Mouse (Mus musculus): ENCODE data around the gene Cwf19l1. TPM values are rescaled to one million over a fixed set of nuclear protein-coding genes. Genes with fewer than 3 reads are reported as not detected.
A peak's percentile ranks its signal among the peaks of the same experiment; 100 is the strongest.

Gene Cwf19l1
- polyA plus RNA-seq (2016; fragmentation: Nextera tagmentation; extraction: Ambion mirVana): 40.1 and 41.7 TPM in 2 replicates

DNA sequence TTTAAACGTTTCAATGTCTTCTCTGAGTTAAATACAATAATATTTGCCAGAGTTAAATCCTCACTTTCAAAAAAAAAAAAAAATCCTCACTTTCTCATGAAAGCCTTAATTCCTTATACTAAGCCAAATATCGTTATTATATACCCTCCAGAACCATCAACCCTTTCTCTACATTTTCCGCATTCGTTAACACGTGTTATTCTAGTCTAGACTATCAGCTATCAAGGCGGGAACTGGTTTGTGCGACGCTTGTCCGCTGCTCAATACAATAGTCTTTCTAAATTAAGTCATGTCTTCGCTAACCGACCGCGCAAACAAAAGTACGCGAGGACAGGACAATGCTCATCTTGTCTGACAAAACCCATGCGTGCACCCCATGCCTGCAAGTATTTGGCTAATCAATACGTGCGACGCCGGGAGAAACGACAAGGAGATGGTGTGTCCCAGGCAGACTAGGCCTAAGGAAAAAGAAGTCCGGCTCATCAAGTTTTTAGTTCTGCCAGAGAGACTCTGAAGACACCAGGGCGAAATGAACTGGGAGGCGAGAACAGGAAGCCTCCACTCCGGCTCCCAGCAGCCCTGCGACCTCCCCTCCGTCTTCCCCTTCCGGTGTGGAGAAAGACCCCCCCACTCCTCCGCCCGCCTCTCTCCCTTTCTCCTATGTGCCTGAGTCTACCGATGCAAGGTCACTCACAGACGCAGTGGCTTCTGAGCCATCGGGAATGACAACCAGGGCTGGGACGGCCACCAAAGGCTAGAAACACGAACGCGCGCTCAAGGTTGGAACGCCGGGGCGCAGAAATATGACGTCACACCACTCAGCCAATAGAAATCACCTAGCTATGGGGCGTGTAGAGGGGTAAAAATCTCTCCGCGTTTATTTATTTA is at the start of gene Cwf19l1:
Gene Cwf19l1, minus strand, starts transcription at position 805 of the 888 bp plus-strand sequence.
- ATAC-seq (ENCODE audit: low FRiP score, low read depth): peak; percentile 84
- H3K9me3 ChIP-seq: no peaks in the 10 kb centered on the region
- WGBS: under 1% methylated on average over 45 of the region's 45 CpGs
- H3K4me3 ChIP-seq: peak within 1 kb of the TSS; percentile 79
- H3K9ac ChIP-seq (replicated peaks): peak within 1 kb of the TSS; percentile 70
- H3K4me1 ChIP-seq: peaks cover 7% of the 10 kb centered on the region
- H3K4me2 ChIP-seq (replicated peaks): peak within 1 kb of the TSS; percentile 78
- H3K36me3 ChIP-seq: peaks cover 36% of the 10 kb centered on the region
- H3K27ac ChIP-seq (replicated peaks): peak within 1 kb of the TSS; percentile 92
- no peaks in the 10 kb centered on the region for H3K27me3 ChIP-seq

DNA sequence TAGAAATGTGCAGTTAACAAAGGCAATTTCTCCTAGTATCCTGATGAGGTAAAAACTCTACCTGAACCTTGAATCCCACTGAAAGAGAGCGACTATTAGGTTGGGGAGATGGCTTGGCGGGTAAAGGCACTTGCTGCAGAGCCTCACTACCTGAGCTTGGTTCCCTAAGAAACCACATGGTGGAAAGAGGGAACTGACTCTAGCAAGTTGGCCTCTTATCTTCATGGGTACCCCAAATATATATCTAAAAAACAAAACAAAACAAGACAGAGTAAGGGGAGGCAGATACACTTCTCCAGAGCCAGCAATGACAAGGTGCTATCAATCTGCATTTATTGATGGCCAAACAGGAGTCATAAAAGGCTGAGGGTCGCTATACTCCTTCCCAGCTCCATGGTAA is 48.3 kb upstream of the Cwf19l1 start:
- Histone ChIP-seq H3K4me3 (no peak overlapping the region), H3K27me3 (no peaks in the 10 kb centered on the region), H3K27ac (replicated peaks) (no peak overlapping the region), H3K9me3 (no peaks in the 10 kb centered on the region), H3K9ac (replicated peaks) (no peak overlapping the region), H3K4me1 (no peaks in the 10 kb centered on the region), H3K4me2 (replicated peaks) (no peak overlapping the region), H3K36me3 (no peaks in the 10 kb centered on the region)
- WGBS: 83% methylated on average over 3 of the region's 3 CpGs
- ATAC-seq (ENCODE audit: low FRiP score, low read depth): no peak

DNA sequence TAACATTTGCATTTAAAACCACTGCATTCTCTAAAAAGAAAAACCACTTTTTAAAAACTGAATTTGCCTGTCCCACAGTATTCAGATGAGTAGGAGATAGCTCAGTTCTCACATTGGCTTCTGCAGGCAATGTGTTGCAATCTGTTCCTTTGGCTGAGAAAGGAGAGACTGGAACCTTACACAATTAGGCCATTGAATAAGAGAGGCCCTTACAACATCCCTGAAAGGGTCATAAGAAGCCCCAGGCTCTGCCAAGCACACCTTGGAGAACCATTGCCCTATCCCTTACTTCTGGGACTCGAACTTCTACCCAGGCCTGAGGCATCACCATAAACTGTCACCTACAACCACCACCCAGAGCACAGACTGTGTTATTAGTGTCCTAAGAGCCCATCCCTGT is 44.8 kb upstream of the Cwf19l1 start:
- Histone ChIP-seq H3K27ac (replicated peaks) (no peak overlapping the region), H3K4me1 (no peaks in the 10 kb centered on the region), H3K4me2 (replicated peaks) (no peak overlapping the region), H3K4me3 (no peak overlapping the region), H3K9ac (replicated peaks) (no peak overlapping the region), H3K36me3 (no peaks in the 10 kb centered on the region), H3K27me3 (no peaks in the 10 kb centered on the region), H3K9me3 (peaks cover 6% of the 10 kb centered on the region; the same call in 1 of the 2 replicates)
- 94% methylated on average over 1 of the region's 1 CpGs for WGBS
- ATAC-seq (ENCODE audit: low FRiP score, low read depth): no peak

DNA sequence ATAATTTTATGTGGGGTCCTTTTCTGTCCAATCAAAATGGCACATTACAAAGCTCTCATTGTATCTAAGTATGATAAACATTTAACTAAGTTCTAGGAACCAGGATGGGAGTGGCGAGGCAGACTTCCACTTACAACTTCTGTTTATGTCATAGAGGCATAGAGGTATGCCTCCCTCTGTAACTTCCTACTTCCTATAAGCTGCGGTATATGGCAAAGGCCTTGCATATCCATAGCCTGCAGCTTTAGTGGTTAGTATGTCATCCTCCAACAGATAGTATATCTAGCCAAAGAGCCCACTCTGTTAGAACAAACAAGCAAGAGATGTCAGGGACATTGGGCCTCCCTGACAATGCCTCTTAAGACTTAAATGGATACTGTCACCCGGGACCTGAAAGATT is 41.1 kb upstream of the Cwf19l1 start:
- Histone ChIP-seq H3K4me3 (no peak overlapping the region), H3K9ac (replicated peaks) (no peak overlapping the region), H3K27ac (replicated peaks) (no peak overlapping the region), H3K9me3 (peaks cover 13% of the 10 kb centered on the region), H3K27me3 (peaks cover under 1% of the 10 kb centered on the region; the same call in 1 of the 2 replicates), H3K36me3 (no peaks in the 10 kb centered on the region), H3K4me2 (replicated peaks) (no peak overlapping the region), H3K4me1 (no peaks in the 10 kb centered on the region)
- WGBS: 86% methylated on average over 3 of the region's 3 CpGs
- no peak for ATAC-seq (ENCODE audit: low FRiP score, low read depth)

DNA sequence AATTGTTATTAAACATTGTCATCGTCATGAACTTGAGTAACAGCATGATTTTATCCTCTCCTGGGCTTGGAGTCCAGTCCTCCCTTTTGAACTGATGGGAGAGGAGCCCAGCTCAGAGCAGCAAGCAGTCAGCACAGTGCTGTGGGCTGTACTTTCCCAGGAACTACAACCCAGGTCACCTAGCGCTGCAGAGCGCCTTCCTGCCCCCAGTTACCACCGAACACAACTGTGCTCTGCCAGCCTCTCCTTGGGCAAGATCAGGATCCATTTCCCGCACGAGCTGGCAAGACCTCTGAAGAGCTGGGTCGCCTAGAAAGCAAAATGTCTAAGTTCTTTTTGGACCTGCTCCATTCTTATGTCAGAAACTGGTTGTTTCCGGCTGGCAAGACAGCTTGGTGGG is 39.2 kb upstream of the Cwf19l1 start:
- Histone ChIP-seq H3K36me3 (no peaks in the 10 kb centered on the region), H3K4me1 (no peaks in the 10 kb centered on the region), H3K27me3 (peaks cover 3% of the 10 kb centered on the region; the same call in 1 of the 2 replicates), H3K4me3 (no peak overlapping the region), H3K4me2 (replicated peaks) (no peak overlapping the region), H3K27ac (replicated peaks) (no peak overlapping the region), H3K9ac (replicated peaks) (no peak overlapping the region), H3K9me3 (peaks cover 13% of the 10 kb centered on the region)
- 72% methylated on average over 8 of the region's 8 CpGs for WGBS
- ATAC-seq (ENCODE audit: low FRiP score, low read depth): no peak

DNA sequence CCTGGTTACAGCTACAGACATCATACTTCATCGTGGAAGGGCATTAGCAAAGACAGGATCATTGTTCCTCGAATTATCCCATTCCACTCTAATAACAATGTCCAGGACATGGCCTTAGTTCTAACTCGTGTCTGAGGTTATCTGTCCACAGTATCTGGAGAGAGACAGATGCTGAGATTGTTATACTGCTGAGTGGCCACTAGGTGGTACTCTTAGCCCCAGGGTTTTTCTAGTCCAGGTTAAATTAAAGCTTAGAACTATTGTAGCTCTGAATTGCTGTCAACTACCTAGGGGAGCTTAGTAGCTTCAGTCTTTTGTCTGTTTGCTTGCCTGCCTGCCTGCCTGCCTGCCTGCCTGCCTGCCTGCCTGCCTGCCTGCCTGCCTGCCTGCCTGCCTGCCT is 25.8 kb upstream of the Cwf19l1 start:
- no peak overlapping the region for H3K4me3 ChIP-seq
- no peaks in the 10 kb centered on the region for H3K36me3 ChIP-seq
- H3K4me2 ChIP-seq (replicated peaks): no peak overlapping the region
- ATAC-seq (ENCODE audit: low FRiP score, low read depth): no peak
- H3K27ac ChIP-seq (replicated peaks): no peak overlapping the region
- no peaks in the 10 kb centered on the region for H3K4me1 ChIP-seq
- H3K9me3 ChIP-seq: no peaks in the 10 kb centered on the region
- no peak overlapping the region for H3K9ac ChIP-seq (replicated peaks)
- H3K27me3 ChIP-seq: 0 out of 2 replicates have a peak, but pooled peaks cover 5% of the 10 kb centered on the region
- WGBS: 15% methylated on average over 3 of the region's 3 CpGs

DNA sequence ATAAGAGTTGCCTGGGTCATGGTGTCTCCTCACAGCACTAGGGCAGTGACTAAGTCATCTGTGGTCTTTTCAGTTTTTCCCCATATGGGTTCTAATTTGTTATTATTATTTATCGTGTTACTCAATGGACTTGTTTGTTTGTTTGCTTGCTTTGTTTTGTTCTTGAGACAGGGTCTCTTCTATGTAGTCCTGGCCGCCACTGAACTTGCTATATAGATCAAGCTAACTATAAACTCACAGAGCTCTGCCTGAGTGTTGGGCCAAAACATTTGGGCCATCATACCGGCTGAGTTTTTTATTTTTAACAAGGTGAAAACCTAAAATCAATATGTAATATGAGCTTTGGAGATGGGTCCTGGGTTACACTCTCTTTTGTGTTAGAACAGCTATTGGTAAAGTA is 23.7 kb upstream of the Cwf19l1 start:
- ATAC-seq (ENCODE audit: low FRiP score, low read depth): no peak
- no peaks in the 10 kb centered on the region for H3K36me3 ChIP-seq

DNA sequence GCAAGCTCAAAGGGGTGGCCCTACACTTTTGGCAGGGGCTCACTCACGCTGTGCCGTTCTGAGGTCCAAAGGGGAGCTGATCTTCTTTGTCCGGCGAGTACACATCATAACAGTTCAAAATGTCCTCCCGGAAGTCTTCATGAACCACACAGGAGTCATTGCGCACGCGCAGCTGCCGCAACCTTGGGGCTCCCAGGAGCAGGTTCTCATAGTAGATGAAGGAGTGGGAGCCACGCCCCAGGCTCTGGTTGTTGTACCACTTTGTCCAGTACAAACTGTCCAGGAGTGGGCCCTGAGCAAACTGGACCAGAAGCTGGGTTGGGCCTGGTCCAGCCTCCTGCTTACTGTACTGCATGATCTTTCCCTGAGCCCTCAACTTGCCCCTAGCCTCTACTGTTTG is 21.3 kb upstream of the Cwf19l1 start:
- no peak overlapping the region for H3K27ac ChIP-seq (replicated peaks)
- no peak overlapping the region for H3K4me2 ChIP-seq (replicated peaks)
- H3K9me3 ChIP-seq: no peaks in the 10 kb centered on the region
- H3K4me1 ChIP-seq: no peaks in the 10 kb centered on the region
- 95% methylated on average over 10 of the region's 10 CpGs for WGBS
- no peak overlapping the region for H3K9ac ChIP-seq (replicated peaks)
- no peaks in the 10 kb centered on the region for H3K36me3 ChIP-seq
- peaks cover 16% of the 10 kb centered on the region; the same call in 1 of the 2 replicates for H3K27me3 ChIP-seq
- no peak for ATAC-seq (ENCODE audit: low FRiP score, low read depth)
- no peak overlapping the region for H3K4me3 ChIP-seq

More for the DNA sequence above, 23.7 kb upstream of the Cwf19l1 start:
- no peak overlapping the region for H3K4me3 ChIP-seq
- WGBS: 86% methylated on average over 3 of the region's 3 CpGs
- no peaks in the 10 kb centered on the region for H3K9me3 ChIP-seq
- H3K9ac ChIP-seq (replicated peaks): no peak overlapping the region
- no peaks in the 10 kb centered on the region for H3K4me1 ChIP-seq
- H3K27ac ChIP-seq (replicated peaks): no peak overlapping the region
- peaks cover 9% of the 10 kb centered on the region; the same call in 1 of the 2 replicates for H3K27me3 ChIP-seq
- H3K4me2 ChIP-seq (replicated peaks): no peak overlapping the region

DNA sequence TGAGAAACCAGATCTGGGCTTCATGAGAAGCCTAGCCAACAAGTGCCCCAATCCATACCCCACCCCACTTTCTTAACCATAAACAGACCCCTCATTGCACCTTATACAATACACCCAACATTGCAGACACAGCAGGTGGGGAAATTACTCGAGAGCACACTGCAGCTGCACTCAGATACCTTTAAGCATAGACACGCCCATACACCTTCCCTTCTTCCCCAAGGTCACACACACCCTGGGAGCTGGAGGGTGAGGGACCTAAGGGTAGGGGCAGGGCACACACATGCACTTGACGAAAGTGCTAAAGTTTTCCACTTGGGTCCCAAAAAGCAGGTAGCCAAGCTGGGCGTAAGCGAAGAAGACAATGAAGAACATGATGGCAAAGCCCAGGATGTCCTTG is 18.1 kb upstream of the Cwf19l1 start:
- H3K4me1 ChIP-seq: no peaks in the 10 kb centered on the region
- H3K9me3 ChIP-seq: no peaks in the 10 kb centered on the region
- H3K9ac ChIP-seq (replicated peaks): no peak overlapping the region
- no peak overlapping the region for H3K4me2 ChIP-seq (replicated peaks)
- no peaks in the 10 kb centered on the region for H3K36me3 ChIP-seq
- no peak for ATAC-seq (ENCODE audit: low FRiP score, low read depth)
- H3K4me3 ChIP-seq: no peak overlapping the region
- 92% methylated on average over 5 of the region's 5 CpGs for WGBS
- no peak overlapping the region for H3K27ac ChIP-seq (replicated peaks)
- H3K27me3 ChIP-seq: peaks cover 23% of the 10 kb centered on the region

DNA sequence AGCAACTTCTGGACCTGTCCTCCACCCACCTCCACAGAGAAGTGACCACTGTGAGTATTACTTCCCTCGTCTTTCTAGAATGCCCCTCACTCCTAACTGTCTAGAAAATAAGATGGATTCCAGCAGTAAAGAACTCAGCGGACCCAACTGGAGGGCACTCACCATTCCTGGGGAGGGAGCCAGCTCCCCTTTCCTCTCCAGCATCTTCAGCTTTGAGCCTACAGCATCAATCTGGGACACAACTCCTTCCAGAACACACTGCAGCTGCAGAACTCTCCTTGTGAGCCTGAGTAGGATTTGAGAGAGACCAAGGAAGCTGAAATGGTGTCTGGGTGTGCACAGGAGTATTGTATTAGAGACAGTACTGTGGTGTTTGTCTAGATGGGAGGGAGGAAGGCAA is 13.3 kb upstream of the Cwf19l1 start:
- 82% methylated on average over 2 of the region's 2 CpGs for WGBS
- H3K9me3 ChIP-seq: no peaks in the 10 kb centered on the region
- peaks cover 26% of the 10 kb centered on the region for H3K27me3 ChIP-seq
- H3K27ac ChIP-seq (replicated peaks): no peak overlapping the region
- ATAC-seq (ENCODE audit: low FRiP score, low read depth): no peak
- peaks cover 8% of the 10 kb centered on the region for H3K4me1 ChIP-seq
- H3K9ac ChIP-seq (replicated peaks): no peak overlapping the region
- no peak overlapping the region for H3K4me3 ChIP-seq
- H3K4me2 ChIP-seq (replicated peaks): no peak overlapping the region
- H3K36me3 ChIP-seq: peaks cover 3% of the 10 kb centered on the region

DNA sequence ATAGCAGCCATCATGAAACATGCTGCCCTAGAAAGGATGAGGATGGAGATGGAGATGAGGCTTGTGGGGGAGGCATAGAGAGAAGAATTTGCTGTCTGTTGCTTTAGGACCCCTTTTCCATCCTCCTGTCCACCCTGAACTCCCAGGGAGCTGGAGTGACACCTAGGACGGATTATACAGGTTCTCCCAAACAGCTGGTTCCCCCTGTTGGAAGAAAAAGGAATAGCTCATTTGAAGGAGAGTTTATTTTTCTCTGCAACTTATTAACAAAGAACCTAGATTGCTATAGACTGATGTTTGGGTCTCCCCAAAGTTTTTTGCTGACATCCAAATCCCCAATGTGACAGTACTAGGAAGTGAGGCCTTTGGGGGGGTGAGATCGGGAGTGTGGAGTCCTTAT is 12.7 kb upstream of the Cwf19l1 start:
- 39% methylated on average over 2 of the region's 2 CpGs for WGBS
- no peak overlapping the region for H3K27ac ChIP-seq (replicated peaks)
- H3K9ac ChIP-seq (replicated peaks): no peak overlapping the region
- H3K4me2 ChIP-seq (replicated peaks): no peak overlapping the region
- H3K27me3 ChIP-seq: peaks cover 26% of the 10 kb centered on the region
- no peaks in the 10 kb centered on the region for H3K9me3 ChIP-seq
- H3K4me3 ChIP-seq: no peak overlapping the region
- no peak for ATAC-seq (ENCODE audit: low FRiP score, low read depth)
- peaks cover 8% of the 10 kb centered on the region for H3K36me3 ChIP-seq
- H3K4me1 ChIP-seq: peaks cover 8% of the 10 kb centered on the region

DNA sequence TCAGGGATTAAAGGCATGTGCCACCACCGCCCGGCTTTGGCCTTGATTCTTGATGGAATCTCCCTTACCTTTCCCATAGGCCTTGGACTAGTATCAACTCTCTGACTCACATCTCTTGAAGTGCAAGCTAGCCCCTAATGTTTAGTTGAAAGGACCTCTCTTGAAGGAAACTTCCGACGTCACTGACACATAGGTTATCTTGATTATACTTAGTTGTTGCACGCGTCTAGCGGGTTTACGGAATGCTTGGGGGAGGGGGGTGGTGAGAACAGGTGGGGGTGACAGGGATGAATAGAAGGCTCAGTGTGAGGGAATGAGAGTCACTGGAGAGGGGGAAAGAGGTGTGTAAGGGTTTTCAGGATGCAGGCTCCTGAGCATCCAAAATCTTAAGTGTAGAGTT is 11.3 kb upstream of the Cwf19l1 start:
- no peak overlapping the region for H3K9ac ChIP-seq (replicated peaks)
- no peak overlapping the region for H3K4me3 ChIP-seq
- H3K4me1 ChIP-seq: peaks cover 8% of the 10 kb centered on the region
- H3K27me3 ChIP-seq: peaks cover 18% of the 10 kb centered on the region
- no peak overlapping the region for H3K4me2 ChIP-seq (replicated peaks)
- no peaks in the 10 kb centered on the region for H3K9me3 ChIP-seq
- H3K27ac ChIP-seq (replicated peaks): no peak overlapping the region
- WGBS: 93% methylated on average over 8 of the region's 8 CpGs
- no peak for ATAC-seq (ENCODE audit: low FRiP score, low read depth)
- H3K36me3 ChIP-seq: peaks cover 21% of the 10 kb centered on the region

Data from midbrain, embryonic 12.5 days (tissue).